Mouse (Mus musculus): ENCODE measurements around the gene Gpr107. TPM values are rescaled to one million over a fixed set of nuclear protein-coding genes. Genes with fewer than 3 reads are reported as not detected.

Gene Gpr107
- polyA plus RNA-seq, 1 experiment = 27.9 TPM

DNA sequence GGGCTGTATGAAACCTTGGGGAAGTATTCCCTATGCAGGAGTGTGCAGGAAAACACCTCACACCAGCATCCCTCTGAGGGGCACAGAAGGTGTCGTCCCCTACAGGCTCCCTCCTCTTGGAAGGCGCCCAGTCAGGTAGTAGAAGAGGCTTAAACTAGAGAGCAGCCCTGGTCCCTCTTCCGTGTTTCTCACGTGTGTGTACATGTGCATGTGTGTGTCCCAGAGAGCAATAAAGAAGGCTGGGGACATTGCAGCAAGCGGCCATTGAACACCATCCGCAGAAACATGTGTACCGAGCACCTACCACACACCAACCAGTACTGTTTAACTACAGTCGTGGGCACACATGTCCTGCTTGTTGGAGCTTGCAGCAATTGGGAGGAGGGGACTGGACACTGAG is 108.4 kb downstream of the Gpr107 start:
- H3K4me3 ChIP-seq (replicated peaks; ENCODE audit: control insufficient read depth, low read depth, low read length) = no peak overlapping the region
- TF ChIP-seq CTCF (IDR thresholded peaks at IDR 0.05; ENCODE audit: control insufficient read depth, insufficient read depth, low read length) (no peak), POLR2A (IDR thresholded peaks at IDR 0.05; ENCODE audit: borderline replicate concordance, control insufficient read depth, low read depth, low read length) (no peak)
- WGBS = 87% methylated on average over 8 of the region's 8 CpGs
- H3K27ac ChIP-seq (ENCODE audit: control insufficient read depth, insufficient read depth, low read depth, low read length, poor library complexity) = no peak overlapping the region
- no peaks in the 10 kb centered on the region for H3K4me1 ChIP-seq (ENCODE audit: control insufficient read depth, insufficient read depth, low read length)

DNA sequence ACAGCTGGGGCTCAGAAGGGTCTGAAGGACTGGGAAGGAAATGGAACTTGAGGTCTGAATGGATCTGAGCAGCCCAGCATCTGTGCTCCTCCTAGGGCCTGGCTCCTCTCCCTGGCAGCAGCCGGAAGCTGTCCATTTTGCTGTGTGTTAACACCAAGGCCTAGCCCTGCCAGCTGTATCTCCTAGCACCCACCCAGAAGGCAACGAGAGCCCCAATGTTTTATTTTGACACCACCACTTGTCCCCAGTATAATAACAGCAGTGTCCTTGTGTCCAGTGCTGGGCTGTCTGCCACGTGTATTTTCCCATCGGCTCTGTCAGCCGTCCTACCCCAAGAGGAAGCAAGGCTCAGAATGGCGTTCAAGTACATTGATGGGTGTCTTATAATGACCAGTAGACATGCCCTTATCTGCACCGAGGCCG is 110.9 kb downstream of the Gpr107 start:
- H3K4me3 ChIP-seq (replicated peaks; ENCODE audit: control insufficient read depth, low read depth, low read length) = no peak overlapping the region
- H3K4me1 ChIP-seq (ENCODE audit: control insufficient read depth, insufficient read depth, low read length) = no peaks in the 10 kb centered on the region
- H3K27ac ChIP-seq (ENCODE audit: control insufficient read depth, insufficient read depth, low read depth, low read length, poor library complexity) = no peak overlapping the region
- WGBS = 81% methylated on average over 8 of the region's 8 CpGs
- TF ChIP-seq POLR2A (IDR thresholded peaks at IDR 0.05; ENCODE audit: borderline replicate concordance, control insufficient read depth, low read depth, low read length) = no peak
- TF ChIP-seq CTCF (IDR thresholded peaks at IDR 0.05; ENCODE audit: control insufficient read depth, insufficient read depth, low read length) = no peak

DNA sequence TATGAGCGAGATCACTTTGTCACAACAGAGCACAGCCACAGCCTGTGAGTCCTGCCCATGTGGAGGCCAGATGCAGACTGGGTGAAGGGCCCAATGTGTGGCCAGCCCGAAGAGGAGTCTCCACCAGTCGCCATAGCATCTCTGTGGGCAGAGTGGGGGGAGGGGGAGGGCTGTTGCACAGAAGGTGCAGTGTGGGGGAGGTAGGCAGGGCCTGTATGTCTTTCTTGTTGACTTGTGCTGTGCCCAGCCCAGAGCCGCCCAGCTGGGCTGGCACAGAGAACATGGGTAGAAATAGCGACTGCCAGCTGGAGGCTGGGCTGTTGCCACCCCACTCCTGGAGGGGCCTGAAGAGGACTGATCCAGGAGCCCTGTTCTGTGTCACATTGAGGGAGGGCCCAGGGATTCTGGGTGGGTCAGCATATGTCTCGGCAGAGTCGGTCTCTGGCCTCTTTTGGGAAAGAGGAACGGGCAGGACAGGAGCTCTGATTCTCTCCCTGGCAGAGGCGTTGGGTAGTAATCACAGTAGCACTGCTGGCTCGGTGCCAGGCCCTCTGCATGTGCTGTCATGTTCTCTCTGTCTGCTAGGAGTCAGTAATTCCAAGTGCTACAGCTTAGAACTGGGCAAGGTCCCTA is 111.7 kb downstream of the Gpr107 start:
- no peak overlapping the region for H3K4me3 ChIP-seq (replicated peaks; ENCODE audit: control insufficient read depth, low read depth, low read length)

DNA sequence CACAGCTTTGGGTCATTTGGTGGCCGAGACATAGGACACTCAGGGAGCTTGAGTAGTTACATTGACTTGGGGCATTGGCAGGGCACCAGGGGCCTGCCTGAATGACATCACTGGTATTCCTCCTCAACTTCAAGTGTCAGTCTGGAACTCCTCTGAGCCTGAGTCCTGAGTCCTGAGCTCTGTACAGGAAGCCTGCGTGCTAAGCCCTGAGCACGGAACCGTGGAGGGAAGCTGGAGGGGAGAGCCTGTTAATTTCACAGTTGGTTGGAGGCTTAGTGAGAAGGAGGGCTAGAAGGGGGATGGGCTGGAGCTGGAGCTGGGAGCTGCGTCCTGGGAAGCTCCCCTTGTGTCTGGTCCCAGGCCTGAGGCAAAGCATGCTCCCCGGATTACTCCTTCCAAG is 115.3 kb downstream of the Gpr107 start:
- H3K27ac ChIP-seq (ENCODE audit: control insufficient read depth, insufficient read depth, low read depth, low read length, poor library complexity) = no peak overlapping the region
- WGBS = 81% methylated on average over 6 of the region's 6 CpGs
- TF ChIP-seq POLR2A (IDR thresholded peaks at IDR 0.05; ENCODE audit: borderline replicate concordance, control insufficient read depth, low read depth, low read length) (no peak), CTCF (IDR thresholded peaks at IDR 0.05; ENCODE audit: control insufficient read depth, insufficient read depth, low read length) (no peak)
- no peak overlapping the region for H3K4me3 ChIP-seq (replicated peaks; ENCODE audit: control insufficient read depth, low read depth, low read length)
- H3K4me1 ChIP-seq (ENCODE audit: control insufficient read depth, insufficient read depth, low read length) = no peaks in the 10 kb centered on the region

More for the DNA sequence above, 111.7 kb downstream of the Gpr107 start:
- Histone ChIP-seq H3K4me1 (ENCODE audit: control insufficient read depth, insufficient read depth, low read length) (no peaks in the 10 kb centered on the region), H3K27ac (ENCODE audit: control insufficient read depth, insufficient read depth, low read depth, low read length, poor library complexity) (no peak overlapping the region)
- 37% methylated on average over 10 of the region's 10 CpGs for WGBS
- TF ChIP-seq POLR2A (IDR thresholded peaks at IDR 0.05; ENCODE audit: borderline replicate concordance, control insufficient read depth, low read depth, low read length) (no peak), CTCF (IDR thresholded peaks at IDR 0.05; ENCODE audit: control insufficient read depth, insufficient read depth, low read length) (no peak)

Other genes with a start within 250 kb of the Gpr107 start
- gene Ptges, start 222.5 kb upstream of the Gpr107 start, polyA plus RNA-seq (2011; ENCODE audit: insufficient read depth, insufficient read length, low replicate concordance, missing spikeins) = 2.9 and 8.0 TPM in 2 replicates
- gene Tor1b, start 199.4 kb upstream of the Gpr107 start, polyA plus RNA-seq (2011; ENCODE audit: insufficient read depth, insufficient read length, low replicate concordance, missing spikeins) = 19.3 and 34.2 TPM in 2 replicates
- gene Tor1a, start 184.4 kb upstream of the Gpr107 start, polyA plus RNA-seq (2011; ENCODE audit: insufficient read depth, insufficient read length, low replicate concordance, missing spikeins) = 14.7 and 35.0 TPM in 2 replicates
- gene BC005624, start 170.1 kb upstream of the Gpr107 start, polyA plus RNA-seq (2011; ENCODE audit: insufficient read depth, insufficient read length, low replicate concordance, missing spikeins) = 26.0 and 35.8 TPM in 2 replicates
- gene Usp20, start 170.0 kb upstream of the Gpr107 start, polyA plus RNA-seq (2011; ENCODE audit: insufficient read depth, insufficient read length, low replicate concordance, missing spikeins) = 8.6 and 11.7 TPM in 2 replicates
- gene Fnbp1, start 10.3 kb upstream of the Gpr107 start, polyA plus RNA-seq (2011; ENCODE audit: insufficient read depth, insufficient read length, low replicate concordance, missing spikeins) = 25.6 and 67.8 TPM in 2 replicates
- gene Ncs1, start 93.5 kb downstream of the Gpr107 start, polyA plus RNA-seq (2011; ENCODE audit: insufficient read depth, insufficient read length, low replicate concordance, missing spikeins) = 0.49 TPM in 1 of 2 replicates, not detected in the other
- 0.52 and 1.6 TPM in 2 replicates for gene Hmcn2, start 162.1 kb downstream of the Gpr107 start, polyA plus RNA-seq (2011; ENCODE audit: insufficient read depth, insufficient read length, low replicate concordance, missing spikeins)

All from bone marrow, adult 2 months (tissue).